Mouse (Mus musculus) adrenal gland, postnatal 14 days (tissue): ENCODE data around the gene Tmem266. TPM values are rescaled to one million over a fixed set of nuclear protein-coding genes. Genes with fewer than 3 reads are reported as not detected.
A peak's percentile ranks its signal among the peaks of the same experiment; 100 is the strongest.

Source experiments
- DNase-seq: peaks from one replicate; pipeline ENCODE4 v3.0.0; 2021; ENCODE audit warnings: mixed read lengths
- total RNA-seq: library from RNA; stranded (reverse); gene quantifications from 2 replicates; pipeline ENCODE4 v1.2.3, GENCODE M21; 2021

The Tmem266 gene
- total RNA-seq, 1 experiment from 2014 or later = 0.93 TPM

- DNase-seq = no peak
Measured at GRCm38 (mm10) chr9:55332476-55332875, 5.8 kb downstream of the Tmem266 start.

- peak; percentile 80 for DNase-seq
Measured at GRCm38 (mm10) chr9:55332949-55333348, 6.2 kb downstream of the Tmem266 start.

GRCm38 (mm10) chr9:55344165-55344564 is 17.5 kb downstream of the Tmem266 start:
- no peak for DNase-seq

- no peak for DNase-seq
Measured at GRCm38 (mm10) chr9:55345332-55345731, 18.6 kb downstream of the Tmem266 start.

- DNase-seq = no peak
Measured at GRCm38 (mm10) chr9:55348664-55349063, 22.0 kb downstream of the Tmem266 start.

- DNase-seq = no peak
Measured at GRCm38 (mm10) chr9:55354686-55355085, 28.0 kb downstream of the Tmem266 start.

GRCm38 (mm10) chr9:55355270-55355834 is 28.6 kb downstream of the Tmem266 start:
- DNase-seq = no peak

GRCm38 (mm10) chr9:55357164-55357563 is 30.5 kb downstream of the Tmem266 start:
- no peak for DNase-seq

- DNase-seq = no peak
Measured at GRCm38 (mm10) chr9:55360372-55360771, 33.7 kb downstream of the Tmem266 start.

GRCm38 (mm10) chr9:55360861-55361260 is 34.1 kb downstream of the Tmem266 start:
- peak; percentile 21 for DNase-seq

- peak; percentile 36 for DNase-seq
Measured at GRCm38 (mm10) chr9:55361969-55362368, 35.3 kb downstream of the Tmem266 start.

- no peak for DNase-seq
Measured at GRCm38 (mm10) chr9:55363707-55364106, 37.0 kb downstream of the Tmem266 start.

GRCm38 (mm10) chr9:55368011-55368410 is 41.3 kb downstream of the Tmem266 start:
- no peak for DNase-seq

- no peak for DNase-seq
Measured at GRCm38 (mm10) chr9:55371908-55372307, 45.2 kb downstream of the Tmem266 start.

- peak; percentile 12 for DNase-seq
Measured at GRCm38 (mm10) chr9:55377603-55378250, 51.0 kb downstream of the Tmem266 start.

GRCm38 (mm10) chr9:55381456-55381855 is 54.7 kb downstream of the Tmem266 start:
- DNase-seq = no peak

GRCm38 (mm10) chr9:55382441-55382840 is 55.7 kb downstream of the Tmem266 start:
- DNase-seq = peak; percentile 72

GRCm38 (mm10) chr9:55386117-55386516 is 59.4 kb downstream of the Tmem266 start:
- DNase-seq = no peak

- DNase-seq = no peak
Measured at GRCm38 (mm10) chr9:55387862-55388505, 61.3 kb downstream of the Tmem266 start.

GRCm38 (mm10) chr9:55391909-55392658 is 65.4 kb downstream of the Tmem266 start:
- DNase-seq = peak; percentile 82

- DNase-seq = no peak
Measured at GRCm38 (mm10) chr9:55395650-55396049, 68.9 kb downstream of the Tmem266 start.

GRCm38 (mm10) chr9:55398985-55399554 is 72.4 kb downstream of the Tmem266 start:
- no peak for DNase-seq

GRCm38 (mm10) chr9:55402276-55402675 is 75.6 kb downstream of the Tmem266 start:
- DNase-seq = peak; percentile 72
